9 mouse cellular contexts compared by ENCODE assay signal in genomic region chr11:70254931-70255531, GRCm38 (mm10). TPM values are rescaled to one million over a fixed set of nuclear protein-coding genes. Genes with fewer than 3 reads are reported as not detected.
A peak's percentile ranks its signal among the peaks of the same experiment; 100 is the strongest.
DNase-seq lines count a peak whose midpoint lies in the region; ATAC-seq lines count a peak whose summit lies in the region.
"Had no signal": no experiment of that assay in that cellular context is flagged by ENCODE, and none has a peak within 500 bp of the region (broad histone marks: within the 10 kb centered on the region; RNA-seq: fewer than 3 reads in every experiment).

Gene Alox12 (minus strand): TSS chr11:70255353.

- H3K27ac ChIP-seq in forebrain, embryonic 14.5 days (ENCODE audit: low read depth, low read length), result no peak within 1 kb of the TSS
- H3K27ac ChIP-seq in hindbrain, embryonic 15.5 days (replicated peaks), result no peak within 1 kb of the TSS
- H3K27ac ChIP-seq in liver, embryonic 12.5 days, result no peak within 1 kb of the TSS
- no peak within 1 kb of the TSS for H3K27ac ChIP-seq in neural tube, embryonic 11.5 days (ENCODE audit: low read depth, low read length)

- no peaks in the 10 kb centered on the region for H3K4me1 ChIP-seq in forebrain, embryonic 14.5 days (ENCODE audit: control insufficient read depth, insufficient read depth, low read length)
- peaks cover 9% of the 10 kb centered on the region; the same call in 1 of the 2 replicates for H3K4me1 ChIP-seq in hindbrain, embryonic 15.5 days (replicated peaks)
- H3K4me1 ChIP-seq in liver, embryonic 12.5 days, result peaks cover 5% of the 10 kb centered on the region; the same call in 1 of the 2 replicates
- no peaks in the 10 kb centered on the region for H3K4me1 ChIP-seq in neural tube, embryonic 11.5 days (ENCODE audit: control insufficient read depth, insufficient read depth, low read length)

- H3K4me3 ChIP-seq in forebrain, embryonic 14.5 days (ENCODE audit: low read depth, low read length), result no peak within 1 kb of the TSS
- peak within 1 kb of the TSS; percentile 19 for H3K4me3 ChIP-seq in hindbrain, embryonic 15.5 days
- H3K4me3 ChIP-seq in liver, embryonic 12.5 days, result peak within 1 kb of the TSS; percentile 37
- H3K4me3 ChIP-seq in neural tube, embryonic 11.5 days (ENCODE audit: low read depth, low read length), result peak within 1 kb of the TSS; percentile 21

- H3K27me3 ChIP-seq in forebrain, embryonic 14.5 days (replicated peaks; ENCODE audit: control insufficient read depth, insufficient read depth, low read length), result peaks cover 32% of the 10 kb centered on the region
- H3K27me3 ChIP-seq in hindbrain, embryonic 15.5 days, result peaks cover 48% of the 10 kb centered on the region
- peaks cover 74% of the 10 kb centered on the region for H3K27me3 ChIP-seq in liver, embryonic 12.5 days (replicated peaks)
- H3K27me3 ChIP-seq in neural tube, embryonic 11.5 days (ENCODE audit: control insufficient read depth, insufficient read depth, low read length), result peaks cover 38% of the 10 kb centered on the region

- under 1% methylated on average over 25 of the region's 25 CpGs for WGBS in forebrain, embryonic 14.5 days
- WGBS in hindbrain, embryonic 15.5 days, result under 1% methylated on average over 25 of the region's 25 CpGs
- WGBS in liver, embryonic 12.5 days (ENCODE audit: insufficient replicate concordance), result 4% methylated on average over 25 of the region's 25 CpGs
- under 1% methylated on average over 25 of the region's 25 CpGs for WGBS in neural tube, embryonic 11.5 days

- H3K36me3 ChIP-seq in forebrain, embryonic 14.5 days (ENCODE audit: control insufficient read depth, insufficient read depth, low read length), result no peaks in the 10 kb centered on the region
- H3K36me3 ChIP-seq in hindbrain, embryonic 15.5 days, result no peaks in the 10 kb centered on the region
- H3K36me3 ChIP-seq in liver, embryonic 12.5 days, result no peaks in the 10 kb centered on the region
- no peaks in the 10 kb centered on the region for H3K36me3 ChIP-seq in neural tube, embryonic 11.5 days (ENCODE audit: control insufficient read depth, insufficient read depth, low read length)

- peak; percentile 33 for DNase-seq in left cerebral cortex, postnatal 4 days
- DNase-seq in left cerebral cortex, adult 18-20 months (ENCODE audit: low spot score in 2 of 2), result no peak
- no peak for DNase-seq in forebrain, embryonic 14.5 days (ENCODE audit: low spot score)
- DNase-seq in neural tube, embryonic 11.5 days (ENCODE audit: low spot score), result peak; percentile 36
- no peak for DNase-seq in right cerebral cortex, adult 2 months (ENCODE audit: low spot score in 2 of 2)
- DNase-seq in ovary, adult 18-20 months (ENCODE audit: low spot score), result no peak

- H3K9me3 ChIP-seq in forebrain, embryonic 14.5 days (replicated peaks; ENCODE audit: control insufficient read depth, low read length), result no peaks in the 10 kb centered on the region
- no peaks in the 10 kb centered on the region for H3K9me3 ChIP-seq in hindbrain, embryonic 15.5 days
- no peaks in the 10 kb centered on the region for H3K9me3 ChIP-seq in liver, embryonic 12.5 days (replicated peaks)
- H3K9me3 ChIP-seq in neural tube, embryonic 11.5 days (ENCODE audit: control insufficient read depth, low read length), result no peaks in the 10 kb centered on the region

- H3K9ac ChIP-seq in forebrain, embryonic 14.5 days (ENCODE audit: low read length), result no peak within 1 kb of the TSS; the same call in 1 of the 2 replicates
- no peak within 1 kb of the TSS for H3K9ac ChIP-seq in hindbrain, embryonic 15.5 days
- peak within 1 kb of the TSS; percentile 6; the same call in 1 of the 2 replicates for H3K9ac ChIP-seq in liver, embryonic 12.5 days
- peak within 1 kb of the TSS; percentile 39; the same call in 1 of the 2 replicates for H3K9ac ChIP-seq in neural tube, embryonic 11.5 days (ENCODE audit: low read length)

- no peak for ATAC-seq in forebrain, embryonic 14.5 days
- ATAC-seq in hindbrain, embryonic 15.5 days (ENCODE audit: low FRiP score, low read depth), result no peak
- 0 out of 2 replicates have a peak, but pooled peaks have one; percentile 27 for ATAC-seq in liver, embryonic 12.5 days
- no peak for ATAC-seq in neural tube, embryonic 11.5 days (ENCODE audit: insufficient read depth, low FRiP score, low TSS enrichment)
- ATAC-seq: Patski had no signal

- intact Hi-C loops in left cerebral cortex, postnatal 4 days (cut with DNase I), result no loop called here

- H3K4me2 ChIP-seq in forebrain, embryonic 14.5 days (ENCODE audit: low read length), result peak within 1 kb of the TSS; percentile 21; the same call in 1 of the 2 replicates
- peak within 1 kb of the TSS; percentile 51 for H3K4me2 ChIP-seq in hindbrain, embryonic 15.5 days
- H3K4me2 ChIP-seq in liver, embryonic 12.5 days, result peak within 1 kb of the TSS; percentile 55
- H3K4me2 ChIP-seq in neural tube, embryonic 11.5 days (ENCODE audit: low read depth), result peak within 1 kb of the TSS; percentile 38

RNA-seq across cellular contexts. Expression of gene Alox12, which starts in this region (rescaled TPM):
- total RNA-seq in left cerebral cortex, postnatal 4 days (2021), result under 1 TPM; 0.18 to 0.40 TPM
- total RNA-seq in left cerebral cortex, adult 18-20 months (2021), result under 1 TPM; 0.44 to 0.47 TPM
- 0.36 and 1.1 TPM in 2 replicates for polyA plus RNA-seq in forebrain, embryonic 14.5 days (2014; fragmentation: Nextera tagmentation; extraction: Ambion mirVana)
- polyA plus RNA-seq in hindbrain, embryonic 15.5 days (2015; fragmentation: Nextera tagmentation; extraction: Ambion mirVana), result 1.2 and 1.7 TPM in 2 replicates
- 24.7 and 26.8 TPM in 2 replicates for polyA plus RNA-seq in liver, embryonic 12.5 days (2016; fragmentation: Nextera tagmentation; extraction: Ambion mirVana)
- 4.0 and 4.7 TPM in 2 replicates for polyA plus RNA-seq in neural tube, embryonic 11.5 days (2014; fragmentation: Nextera tagmentation; extraction: Ambion mirVana)

Comparison
In these comparisons a context has a peak if more than half of its experiments do, and no peak if none do; other contexts are left out.
1. Peak in DNase-seq in left cerebral cortex, postnatal 4 days; RNA of the gene not detected or under 1 TPM.
2. H3K9ac ChIP-seq: peak in liver, embryonic 12.5 days (single experiment) and neural tube, embryonic 11.5 days (single experiment); none in forebrain, embryonic 14.5 days (single experiment) and hindbrain, embryonic 15.5 days (single experiment).
3. Peak in every context shown above with its lines, with median percentiles within 50 percentile points of each other: H3K4me2 ChIP-seq.